Mouse (Mus musculus) liver, adult (tissue): ENCODE measurements at regions not wholly inside any gene's neighbourhood (a gene's known extent, or its start where the extent isn't known, plus 50 kb on each side); places are given as distances from the start of the nearest gene placed in this dataset.
A peak's percentile ranks its signal among the peaks of the same experiment; 100 is the strongest.

Experiments
- GATA4 ChIP-seq: IDR thresholded peaks from 2 replicates; pipeline ENCODE4 v1.6.1; 2014; ENCODE audit warnings: mild to moderate bottlenecking, low read length; ENCODE audit not compliant: insufficient replicate concordance

DNA sequence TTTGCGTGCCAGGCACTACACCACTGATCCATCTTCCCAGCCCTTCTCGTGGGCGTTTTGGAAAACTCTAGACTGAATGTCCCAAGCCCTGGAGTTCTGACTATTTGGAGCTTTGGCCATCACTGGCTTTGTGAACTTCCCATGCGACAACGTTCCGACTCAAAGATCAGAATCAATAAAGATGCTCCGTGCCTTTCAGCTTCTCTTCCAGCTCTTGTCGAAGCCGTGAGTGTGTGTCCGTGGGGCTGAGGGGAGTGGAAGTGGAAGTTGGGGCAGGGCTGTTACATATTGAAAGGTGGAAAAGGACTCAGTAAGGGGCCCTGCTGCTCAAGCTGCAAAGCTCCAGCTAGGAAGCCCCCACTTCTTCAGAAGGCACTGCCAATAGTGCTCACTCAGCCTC lies 283.0 kb upstream of the Prox1 start:
- no peak for TF ChIP-seq GATA4

DNA sequence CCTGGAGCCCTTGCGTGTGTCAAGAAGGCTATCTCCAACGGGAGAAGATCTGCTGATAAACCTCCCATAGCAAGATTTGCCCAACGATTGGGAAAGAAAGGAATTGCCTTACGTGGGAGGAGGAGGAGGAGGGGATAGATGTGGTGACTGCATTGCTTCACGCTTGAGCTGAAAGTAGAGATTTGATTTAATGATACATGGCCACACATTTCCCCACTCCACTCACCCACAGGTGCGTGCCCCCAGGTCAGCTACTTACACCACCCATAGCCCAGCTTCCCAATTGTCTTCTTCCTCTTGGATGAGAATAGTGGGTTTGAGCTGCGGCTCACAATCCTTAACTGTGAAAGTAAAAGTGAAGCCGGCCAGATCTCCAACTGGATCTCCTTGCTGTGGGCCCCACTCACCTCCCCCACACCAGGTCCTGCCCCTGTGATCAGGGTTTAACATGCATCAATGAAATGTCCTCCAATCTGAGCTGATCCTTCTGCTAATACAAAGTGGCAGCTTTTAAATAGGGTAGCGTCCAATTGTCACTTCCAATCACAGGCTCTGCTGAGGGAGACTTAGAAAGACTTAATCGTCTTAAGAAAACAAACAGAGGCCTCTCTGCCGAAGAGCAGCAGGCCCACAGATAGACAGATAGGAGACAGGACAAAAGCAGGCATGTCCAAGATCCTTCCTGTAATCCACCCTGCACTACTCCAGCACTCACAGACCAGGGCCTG lies 281.8 kb upstream of the Prox1 start:
- TF ChIP-seq GATA4 = no peak

DNA sequence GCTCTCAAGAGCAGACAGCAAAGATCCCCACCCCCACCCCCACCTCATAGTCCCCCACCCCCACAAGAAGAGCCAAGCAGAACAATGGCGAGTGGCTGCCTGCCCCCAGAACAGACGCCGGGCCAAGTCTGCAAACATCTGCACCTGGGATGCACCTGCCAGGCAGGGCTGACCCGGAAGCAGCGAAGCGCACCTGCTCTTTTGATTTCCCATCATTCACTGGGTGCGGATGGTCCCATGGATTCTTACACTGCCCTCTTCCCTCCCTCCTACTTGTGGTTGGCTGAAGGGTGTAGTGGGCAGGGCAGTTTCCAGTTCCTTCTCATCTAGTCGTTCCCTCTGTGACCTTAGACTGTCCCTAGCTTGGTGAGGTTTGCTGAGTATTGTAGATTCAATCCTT lies 277.7 kb upstream of the Prox1 start:
- TF ChIP-seq GATA4 = no peak

DNA sequence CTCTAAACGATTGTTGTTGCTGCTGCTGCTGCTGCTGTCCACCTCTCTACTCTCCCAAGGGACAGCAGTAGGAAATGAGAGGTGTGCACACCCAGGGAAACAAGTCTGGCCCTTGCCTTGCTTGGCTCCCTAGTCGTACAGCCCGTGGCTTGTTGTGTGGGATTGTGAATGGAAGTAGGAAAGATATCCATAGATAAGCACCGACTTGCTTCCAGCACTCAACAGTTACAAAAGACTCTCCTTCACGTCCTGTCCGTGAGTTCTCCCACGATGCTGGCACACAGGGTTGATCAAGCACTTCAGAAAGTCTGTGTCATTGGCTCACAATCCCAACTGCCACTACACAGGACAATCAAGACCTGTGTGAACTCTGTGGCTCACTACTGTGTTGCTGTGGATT lies 276.7 kb upstream of the Prox1 start:
- TF ChIP-seq GATA4 = no peak

DNA sequence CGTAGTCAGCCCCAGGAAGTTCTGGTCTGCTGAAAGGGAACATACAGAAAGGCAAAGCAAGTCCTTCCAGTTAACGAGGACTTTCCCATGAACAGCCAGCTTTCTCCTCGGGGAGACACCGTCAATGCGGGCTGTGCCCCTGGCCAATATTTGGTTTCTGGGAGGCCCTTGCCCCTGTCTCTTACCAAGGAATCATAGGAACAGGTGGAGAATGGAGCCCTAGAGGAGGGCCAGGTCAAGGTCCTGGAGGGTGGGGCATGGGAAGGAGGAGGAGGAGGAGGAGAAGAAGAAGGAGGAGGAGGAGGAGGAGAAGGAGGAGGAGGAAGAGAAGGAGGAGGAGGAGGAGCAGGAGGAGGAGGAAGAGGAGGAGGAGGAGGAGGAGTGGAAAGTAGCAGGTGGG lies 276.2 kb upstream of the Prox1 start:
- no peak for TF ChIP-seq GATA4

DNA sequence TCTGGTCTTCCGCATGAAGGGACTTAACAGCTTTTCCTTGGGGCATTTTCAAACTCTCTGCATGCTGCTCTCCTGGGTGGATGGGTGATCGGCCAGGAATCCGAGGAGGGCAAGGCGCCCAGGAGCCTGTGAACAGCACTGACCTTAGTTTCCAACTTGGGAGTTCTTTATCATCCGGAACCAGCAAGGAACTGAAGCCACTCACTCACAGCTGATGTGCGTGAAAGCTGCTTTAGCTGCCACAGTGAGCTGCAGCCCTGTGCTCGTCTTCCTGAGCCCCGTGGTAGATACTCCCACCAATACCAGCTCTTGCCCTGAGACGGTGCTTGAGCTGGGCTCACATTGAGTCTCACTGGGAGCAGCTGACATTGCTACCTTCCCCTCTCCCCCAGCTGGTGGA lies 273.9 kb upstream of the Prox1 start:
- no peak for TF ChIP-seq GATA4

DNA sequence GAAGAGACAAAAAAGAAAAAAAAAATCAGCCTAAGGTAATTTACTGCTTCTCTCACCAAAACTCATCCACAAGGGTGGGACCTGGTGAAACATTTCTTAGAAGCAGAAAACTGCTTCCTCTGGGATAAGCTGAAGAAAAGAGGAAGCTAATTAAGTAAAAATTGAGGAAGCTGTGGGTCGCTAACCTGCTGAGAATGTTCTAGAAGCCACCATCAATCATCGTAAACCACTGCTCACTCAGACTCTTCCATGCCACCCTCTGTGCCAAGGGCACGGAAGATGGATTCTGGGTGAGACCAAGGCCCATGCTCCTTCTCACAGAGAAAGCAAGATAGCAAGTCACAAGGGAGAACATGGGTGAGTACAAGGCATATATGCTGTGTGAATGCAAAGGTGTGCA lies 272.7 kb upstream of the Prox1 start:
- no peak for TF ChIP-seq GATA4

DNA sequence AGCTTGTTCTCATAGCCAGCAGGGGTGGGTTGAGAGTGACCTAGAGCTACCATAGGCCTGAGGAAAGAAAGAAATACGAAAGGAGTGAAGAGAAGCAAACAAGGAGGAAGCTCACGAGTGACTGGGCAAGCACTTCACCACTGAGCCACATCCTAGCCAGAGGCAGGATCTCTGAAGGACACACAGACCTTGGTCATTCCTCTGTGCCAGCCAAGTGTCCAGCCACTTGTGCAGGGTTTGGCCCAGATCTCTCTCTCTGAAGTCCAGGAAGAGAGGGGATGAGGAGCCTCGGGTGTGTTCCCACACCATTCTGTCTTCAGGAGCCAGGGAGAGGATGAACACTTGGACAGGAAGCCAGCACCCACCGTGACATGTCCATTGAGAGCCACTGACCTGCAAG lies 271.7 kb upstream of the Prox1 start:
- TF ChIP-seq GATA4 = no peak

DNA sequence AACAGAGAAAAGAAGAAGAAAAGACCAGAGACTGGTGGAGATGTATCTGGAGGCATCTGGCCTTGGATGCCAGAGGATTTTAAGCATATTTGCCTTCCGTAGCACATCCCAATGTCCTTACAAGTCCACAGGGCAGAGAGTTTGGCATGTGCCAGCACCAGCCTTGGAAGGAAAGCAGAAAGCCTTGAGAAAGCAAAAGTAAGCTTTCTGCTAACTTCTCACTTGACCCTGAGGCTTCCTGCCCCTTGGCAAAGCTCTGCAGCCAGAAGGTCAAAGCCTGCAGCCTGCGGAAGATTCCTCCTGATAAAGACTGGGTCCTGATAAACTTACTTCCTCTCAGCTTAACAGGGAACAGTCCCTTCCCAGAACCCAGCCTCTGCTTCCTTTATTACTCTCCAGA lies 268.3 kb upstream of the Prox1 start:
- peak; percentile 92 for TF ChIP-seq GATA4

DNA sequence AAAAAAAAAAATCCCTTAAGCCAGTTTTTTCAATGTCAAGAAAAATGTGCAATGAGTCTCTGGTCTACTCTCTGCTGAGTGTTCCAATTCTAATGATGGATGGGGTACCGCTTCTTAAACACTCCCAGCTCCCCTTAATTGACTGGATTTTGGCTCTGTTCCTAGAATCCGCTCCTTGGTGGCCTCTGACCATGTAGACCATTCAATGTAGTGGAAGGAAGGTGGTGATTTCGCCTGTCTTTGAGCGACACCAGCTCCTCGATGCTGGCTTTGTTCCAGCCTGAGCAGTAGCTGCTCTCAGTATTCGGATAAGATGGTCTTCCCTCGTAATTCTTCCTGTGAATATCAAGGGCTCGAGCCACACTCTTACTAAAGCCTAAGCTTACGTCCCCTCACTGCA lies 252.4 kb upstream of the Prox1 start:
- no peak for TF ChIP-seq GATA4

DNA sequence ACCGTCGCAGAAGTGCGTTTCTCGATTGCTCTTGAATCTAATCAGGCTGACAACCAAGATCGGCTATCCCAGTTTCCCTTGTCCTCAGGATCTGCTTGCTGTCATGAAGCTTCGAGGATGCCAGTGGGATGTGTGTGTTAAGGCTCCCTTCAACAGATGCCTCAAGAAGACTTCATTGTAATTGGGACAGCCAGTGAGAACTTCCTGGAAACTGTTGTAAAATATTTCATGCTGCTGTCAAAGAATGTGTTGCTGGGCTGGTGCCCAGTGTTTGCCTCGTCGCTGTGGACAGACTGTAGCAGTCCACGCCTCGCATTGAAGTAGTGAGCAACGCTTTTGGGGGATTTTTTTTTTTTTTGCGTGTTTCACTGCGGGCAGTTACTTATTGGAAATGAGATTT lies 249.2 kb upstream of the Prox1 start:
- no peak for TF ChIP-seq GATA4

DNA sequence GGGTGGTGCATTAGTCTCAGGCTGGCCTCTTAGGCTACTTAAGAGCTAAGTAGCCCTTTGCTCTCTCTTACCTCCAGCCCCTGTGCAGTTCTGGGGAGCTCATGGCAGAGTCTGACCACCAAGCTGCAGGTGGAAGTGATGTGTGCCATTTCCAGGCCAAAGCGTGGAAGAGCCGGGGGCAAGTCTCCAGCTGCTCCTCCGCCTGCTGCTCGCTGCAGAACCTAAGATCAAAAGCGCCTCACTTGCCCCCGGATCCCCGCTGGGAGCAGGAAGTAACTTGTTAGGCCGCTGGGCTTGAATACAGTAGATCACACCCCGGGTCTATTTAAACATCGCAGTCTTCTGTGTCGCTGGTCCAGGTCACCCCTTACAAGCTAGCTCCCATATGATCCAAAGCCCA lies 246.8 kb upstream of the Prox1 start:
- TF ChIP-seq GATA4 = no peak

DNA sequence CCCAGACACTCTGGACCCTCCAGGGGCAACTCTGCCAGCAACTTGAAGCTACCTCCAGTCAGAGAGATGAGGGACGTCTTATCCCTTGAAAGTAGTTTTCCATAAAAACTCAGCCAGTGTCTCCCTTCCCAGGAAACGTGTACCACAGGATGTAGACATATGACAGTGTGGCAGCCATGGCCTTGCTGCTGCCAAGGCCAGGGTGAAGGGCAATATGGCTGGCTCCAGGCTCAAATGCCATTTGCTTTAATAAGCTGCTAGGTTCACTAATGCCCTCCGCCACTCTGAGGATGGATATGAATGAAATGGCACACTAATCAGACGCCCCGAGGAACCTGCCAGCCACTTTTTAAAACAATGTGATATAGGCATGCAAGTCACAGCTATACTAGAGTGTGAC lies 241.2 kb upstream of the Prox1 start:
- TF ChIP-seq GATA4 = no peak

DNA sequence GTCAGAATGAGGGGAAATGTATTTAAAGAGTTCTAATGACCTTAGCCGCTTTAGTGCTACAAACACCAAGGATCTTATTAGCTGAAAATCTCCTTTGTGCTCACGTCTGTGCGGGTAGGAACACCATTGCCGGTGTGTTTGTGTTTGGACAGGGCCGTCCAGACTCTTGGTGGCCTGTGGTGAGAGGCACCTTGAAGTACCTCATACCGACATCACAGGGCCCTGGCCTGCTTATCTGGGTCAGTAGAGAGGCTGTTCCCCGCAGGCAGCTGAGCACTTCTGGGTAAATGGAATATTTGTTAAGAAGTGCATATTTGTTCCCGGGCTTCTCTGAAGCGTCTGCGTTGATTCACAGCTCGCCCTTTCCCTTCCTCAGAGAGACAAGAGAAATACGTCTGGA lies 232.8 kb upstream of the Prox1 start:
- TF ChIP-seq GATA4 = no peak

DNA sequence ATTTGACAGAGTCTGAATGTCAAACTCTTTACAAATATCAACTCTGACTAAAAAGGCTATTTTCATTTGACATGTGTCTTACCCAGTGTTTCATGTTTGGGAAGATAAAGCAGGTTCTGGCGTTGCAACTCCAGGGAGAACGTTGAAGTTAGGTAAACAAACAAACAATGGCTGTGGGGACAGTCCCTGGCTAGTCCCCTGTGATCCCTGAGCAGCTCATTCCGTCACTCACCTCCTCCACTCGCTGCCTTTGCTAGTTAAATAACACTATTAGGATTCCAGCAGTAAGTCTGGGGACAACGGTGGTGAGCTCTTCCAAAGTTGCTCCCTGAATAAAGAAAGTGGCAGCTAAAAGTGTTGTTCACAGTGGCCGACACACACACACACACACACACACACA lies 227.8 kb upstream of the Prox1 start:
- TF ChIP-seq GATA4 = no peak

DNA sequence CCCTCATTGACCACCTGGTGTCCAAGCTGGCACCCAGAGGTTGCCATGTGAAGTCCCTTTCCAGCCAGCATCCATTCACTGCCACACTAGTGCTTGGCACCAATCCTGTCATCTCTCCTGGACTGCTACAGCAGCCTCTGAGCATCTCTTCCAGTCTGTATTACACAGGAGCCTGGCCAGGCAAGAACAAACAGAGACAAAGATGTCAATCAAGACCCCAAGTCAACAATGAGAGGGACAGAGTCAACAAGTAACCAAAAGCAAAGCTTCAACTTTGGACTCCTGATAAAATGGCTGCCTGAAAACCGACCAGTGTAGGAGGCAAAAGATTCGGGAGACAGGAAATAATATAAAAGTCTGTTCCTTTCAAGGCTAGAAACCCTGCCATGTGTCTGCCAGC lies 227.3 kb upstream of the Prox1 start:
- no peak for TF ChIP-seq GATA4

DNA sequence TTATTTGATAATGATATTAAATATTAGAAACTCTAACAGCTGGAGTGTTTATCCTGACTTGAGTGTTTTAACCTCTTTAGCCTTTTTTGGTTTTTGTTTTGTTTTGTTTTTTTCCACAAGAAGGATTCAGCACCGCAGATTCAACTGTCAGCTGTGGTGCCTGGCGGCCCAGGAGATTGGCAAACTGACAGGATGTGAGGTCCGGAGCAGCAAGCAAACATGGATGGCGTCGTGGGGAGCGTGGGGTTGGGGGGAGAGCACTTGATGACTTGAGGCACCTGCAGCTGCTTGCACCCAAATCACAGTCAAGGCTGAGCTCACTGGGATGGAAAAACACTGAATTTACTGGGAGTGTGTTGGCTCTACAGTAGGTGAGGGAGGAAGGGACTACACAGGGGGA lies 222.5 kb upstream of the Prox1 start:
- TF ChIP-seq GATA4 = no peak
